ENCODE assay signal across 9 mouse cellular contexts in genomic region chr11:103067457-103068001, GRCm38 (mm10). TPM values are rescaled to one million over a fixed set of nuclear protein-coding genes. Genes with fewer than 3 reads are reported as not detected.
A peak's percentile ranks its signal among the peaks of the same experiment; 100 is the strongest.
DNase-seq lines count a peak whose midpoint lies in the region; ATAC-seq and TF ChIP-seq lines count a peak whose summit lies in the region.
"Had no signal": no experiment of that assay in that cellular context is flagged by ENCODE, and none has a peak within 500 bp of the region (broad histone marks: within the 10 kb centered on the region; RNA-seq: fewer than 3 reads in every experiment).

No protein-coding gene starts in this region.

- H3K9ac ChIP-seq in limb, embryonic 13.5 days: no peak overlapping the region
- no peak overlapping the region for H3K9ac ChIP-seq in embryonic facial prominence, embryonic 15.5 days
- no peak overlapping the region for H3K9ac ChIP-seq in stomach, postnatal 0 days (ENCODE audit: low read length)
- H3K9ac ChIP-seq: stomach, embryonic 15.5 days had no signal

- no peaks in the 10 kb centered on the region for H3K27me3 ChIP-seq in limb, embryonic 13.5 days
- H3K27me3 ChIP-seq in limb, embryonic 10.5 days (ENCODE audit: low read depth, poor library complexity, severe bottlenecking): no peaks in the 10 kb centered on the region
- H3K27me3 ChIP-seq in embryonic facial prominence, embryonic 15.5 days: no peaks in the 10 kb centered on the region
- no peaks in the 10 kb centered on the region for H3K27me3 ChIP-seq in stomach, postnatal 0 days (ENCODE audit: control insufficient read depth, insufficient read depth, low read length)
- H3K27me3 ChIP-seq: stomach, embryonic 15.5 days had no signal

- no peaks in the 10 kb centered on the region for H3K4me1 ChIP-seq in limb, embryonic 13.5 days
- H3K4me1 ChIP-seq in limb, embryonic 10.5 days: no peaks in the 10 kb centered on the region
- H3K4me1 ChIP-seq in embryonic facial prominence, embryonic 15.5 days: peaks cover 20% of the 10 kb centered on the region
- H3K4me1 ChIP-seq in stomach, postnatal 0 days (replicated peaks; ENCODE audit: control insufficient read depth, insufficient read depth): no peaks in the 10 kb centered on the region
- H3K4me1 ChIP-seq: stomach, embryonic 15.5 days had no signal

- TF ChIP-seq EP300 in stomach, postnatal 0 days (optimal IDR thresholded peaks at IDR 0.05): no peak

- DNase-seq in limb, embryonic 10.5 days (ENCODE audit: low spot score): no peak
- DNase-seq in heart, postnatal 36 days: peak; percentile 67 to 72
- DNase-seq in stomach, postnatal 0 days (ENCODE audit: low spot score): no peak
- no peak for DNase-seq in urinary bladder, postnatal 10 days (ENCODE audit: low spot score)

- no peaks in the 10 kb centered on the region for H3K9me3 ChIP-seq in limb, embryonic 13.5 days
- no peaks in the 10 kb centered on the region for H3K9me3 ChIP-seq in limb, embryonic 10.5 days (replicated peaks)
- H3K9me3 ChIP-seq in embryonic facial prominence, embryonic 15.5 days (replicated peaks): no peaks in the 10 kb centered on the region
- H3K9me3 ChIP-seq in stomach, postnatal 0 days (ENCODE audit: control insufficient read depth, low read length): no peaks in the 10 kb centered on the region
- H3K9me3 ChIP-seq: stomach, embryonic 15.5 days had no signal

- no peak overlapping the region for H3K4me2 ChIP-seq in limb, embryonic 13.5 days (replicated peaks)
- no peak overlapping the region for H3K4me2 ChIP-seq in embryonic facial prominence, embryonic 15.5 days (replicated peaks)
- no peak overlapping the region for H3K4me2 ChIP-seq in stomach, postnatal 0 days (replicated peaks; ENCODE audit: low read depth)
- H3K4me2 ChIP-seq: stomach, embryonic 15.5 days had no signal

- 0 out of 2 replicates have a peak overlapping the region, but pooled peaks have one; percentile 16 for H3K27ac ChIP-seq in limb, embryonic 13.5 days
- no peak overlapping the region for H3K27ac ChIP-seq in limb, embryonic 10.5 days
- H3K27ac ChIP-seq in embryonic facial prominence, embryonic 15.5 days (replicated peaks): peak overlapping the region; percentile 76
- H3K27ac ChIP-seq in stomach, postnatal 0 days (replicated peaks): no peak overlapping the region
- H3K27ac ChIP-seq: stomach, embryonic 15.5 days had no signal

- TF ChIP-seq CTCF in stomach, postnatal 0 days (IDR thresholded peaks at IDR 0.05; ENCODE audit: low read depth): no peak

- WGBS in limb, embryonic 13.5 days: 81% methylated on average over 8 of the region's 8 CpGs
- WGBS in limb, embryonic 10.5 days: 92% methylated on average over 8 of the region's 8 CpGs
- 50% methylated on average over 8 of the region's 8 CpGs for WGBS in embryonic facial prominence, embryonic 15.5 days
- 57% methylated on average over 8 of the region's 8 CpGs for WGBS in stomach, postnatal 0 days

- intact Hi-C loops in heart, postnatal 36 days (cut with DNase I): no loop called here

- no peak overlapping the region for H3K4me3 ChIP-seq in limb, embryonic 13.5 days
- H3K4me3 ChIP-seq in limb, embryonic 10.5 days: no peak overlapping the region
- H3K4me3 ChIP-seq in embryonic facial prominence, embryonic 15.5 days (replicated peaks): no peak overlapping the region
- H3K4me3 ChIP-seq in stomach, postnatal 0 days (ENCODE audit: low read depth, low read length): no peak overlapping the region
- H3K4me3 ChIP-seq: stomach, embryonic 15.5 days had no signal

- H3K36me3 ChIP-seq in limb, embryonic 13.5 days: peaks cover 88% of the 10 kb centered on the region
- H3K36me3 ChIP-seq in limb, embryonic 10.5 days: peaks cover 90% of the 10 kb centered on the region
- H3K36me3 ChIP-seq in embryonic facial prominence, embryonic 15.5 days: peaks cover 79% of the 10 kb centered on the region
- H3K36me3 ChIP-seq in stomach, postnatal 0 days (ENCODE audit: control insufficient read depth, insufficient read depth, low read length): peaks cover 38% of the 10 kb centered on the region

- no peak for ATAC-seq in limb, embryonic 13.5 days (ENCODE audit: low FRiP score, low read depth)
- ATAC-seq in embryonic facial prominence, embryonic 15.5 days (ENCODE audit: insufficient number of reproducible peaks, low FRiP score, low TSS enrichment, low read depth): peak; percentile 45
- ATAC-seq in stomach, postnatal 0 days (ENCODE audit: low FRiP score, low TSS enrichment): peak; percentile 16; the same call in 1 of the 2 replicates
- ATAC-seq in frontal cortex, adult (ENCODE audit: low TSS enrichment): no peak
- ATAC-seq: forebrain, embryonic 16.5 days had no signal

RNA-seq across cellular contexts. Expression of gene Plcd3, which starts 33.9 kb away (rescaled TPM):
- 4.8 and 5.1 TPM in 2 replicates for polyA plus RNA-seq in limb, embryonic 13.5 days (2015; fragmentation: Nextera tagmentation; extraction: Ambion mirVana)
- 1.5 and 1.8 TPM in 2 replicates for polyA plus RNA-seq in limb, embryonic 10.5 days (2016; fragmentation: Nextera tagmentation; extraction: Ambion mirVana)
- polyA plus RNA-seq in embryonic facial prominence, embryonic 15.5 days (2015; fragmentation: Nextera tagmentation; extraction: Ambion mirVana): 7.6 and 9.0 TPM in 2 replicates
- 10 to 100 TPM; 16.1 to 18.3 TPM for total RNA-seq in heart, postnatal 36 days (2021)
- polyA plus RNA-seq in stomach, postnatal 0 days (2015; fragmentation: Nextera tagmentation; extraction: Ambion mirVana): 4.2 and 5.0 TPM in 2 replicates

RNA-seq across cellular contexts. Expression of gene Acbd4, which starts 34.0 kb away (rescaled TPM):
- polyA plus RNA-seq in limb, embryonic 13.5 days (2015; fragmentation: Nextera tagmentation; extraction: Ambion mirVana): 14.4 and 17.2 TPM in 2 replicates
- 4.0 and 5.1 TPM in 2 replicates for polyA plus RNA-seq in limb, embryonic 10.5 days (2016; fragmentation: Nextera tagmentation; extraction: Ambion mirVana)
- polyA plus RNA-seq in embryonic facial prominence, embryonic 15.5 days (2015; fragmentation: Nextera tagmentation; extraction: Ambion mirVana): 23.4 and 27.9 TPM in 2 replicates
- total RNA-seq in heart, postnatal 36 days (2021): 10 to 100 TPM; 37.4 to 41.4 TPM
- 28.6 and 36.7 TPM in 2 replicates for polyA plus RNA-seq in stomach, postnatal 0 days (2015; fragmentation: Nextera tagmentation; extraction: Ambion mirVana)

RNA-seq across cellular contexts. Expression of gene Dcakd, which starts 39.4 kb away (rescaled TPM):
- polyA plus RNA-seq in limb, embryonic 13.5 days (2015; fragmentation: Nextera tagmentation; extraction: Ambion mirVana): 197 and 201 TPM in 2 replicates
- 260 and 269 TPM in 2 replicates for polyA plus RNA-seq in limb, embryonic 10.5 days (2016; fragmentation: Nextera tagmentation; extraction: Ambion mirVana)
- 144 and 158 TPM in 2 replicates for polyA plus RNA-seq in embryonic facial prominence, embryonic 15.5 days (2015; fragmentation: Nextera tagmentation; extraction: Ambion mirVana)
- total RNA-seq in heart, postnatal 36 days (2021): 10 to 100 TPM; 70.4 to 81.3 TPM
- polyA plus RNA-seq in stomach, postnatal 0 days (2015; fragmentation: Nextera tagmentation; extraction: Ambion mirVana): 36.8 and 42.3 TPM in 2 replicates

RNA-seq across cellular contexts. Expression of gene Nmt1, which starts 39.5 kb away (rescaled TPM):
- polyA plus RNA-seq in limb, embryonic 13.5 days (2015; fragmentation: Nextera tagmentation; extraction: Ambion mirVana): 49.6 and 53.2 TPM in 2 replicates
- polyA plus RNA-seq in limb, embryonic 10.5 days (2016; fragmentation: Nextera tagmentation; extraction: Ambion mirVana): 60.5 and 63.1 TPM in 2 replicates
- polyA plus RNA-seq in embryonic facial prominence, embryonic 15.5 days (2015; fragmentation: Nextera tagmentation; extraction: Ambion mirVana): 49.5 and 52.9 TPM in 2 replicates
- 10 to 100 TPM; 65.2 to 68.7 TPM for total RNA-seq in heart, postnatal 36 days (2021)
- polyA plus RNA-seq in stomach, postnatal 0 days (2015; fragmentation: Nextera tagmentation; extraction: Ambion mirVana): 45.9 and 52.3 TPM in 2 replicates

RNA-seq across cellular contexts. Expression of gene Hexim1, which starts 48.5 kb away (rescaled TPM):
- polyA plus RNA-seq in limb, embryonic 13.5 days (2015; fragmentation: Nextera tagmentation; extraction: Ambion mirVana): 5.1 and 5.6 TPM in 2 replicates
- polyA plus RNA-seq in limb, embryonic 10.5 days (2016; fragmentation: Nextera tagmentation; extraction: Ambion mirVana): 1.8 and 2.4 TPM in 2 replicates
- polyA plus RNA-seq in embryonic facial prominence, embryonic 15.5 days (2015; fragmentation: Nextera tagmentation; extraction: Ambion mirVana): 5.9 and 6.1 TPM in 2 replicates
- 10 to 100 TPM; 18.0 to 20.5 TPM for total RNA-seq in heart, postnatal 36 days (2021)
- 3.8 and 4.1 TPM in 2 replicates for polyA plus RNA-seq in stomach, postnatal 0 days (2015; fragmentation: Nextera tagmentation; extraction: Ambion mirVana)

Comparison
In these comparisons a context has a peak if more than half of its experiments do, and no peak if none do; other contexts are left out.
1. H3K27ac ChIP-seq: peak in limb, embryonic 13.5 days (single experiment) and embryonic facial prominence, embryonic 15.5 days (single experiment); none in limb, embryonic 10.5 days (single experiment) and stomach, postnatal 0 days (single experiment).
2. ATAC-seq: peak in embryonic facial prominence, embryonic 15.5 days (single experiment) and stomach, postnatal 0 days (single experiment); none in limb, embryonic 13.5 days (single experiment) and frontal cortex, adult (single experiment).
3. DNase-seq: peak in heart, postnatal 36 days (2 of 2); none in limb, embryonic 10.5 days (single experiment), stomach, postnatal 0 days (single experiment) and urinary bladder, postnatal 10 days (single experiment).